Mouse (Mus musculus): Measurements from ENCODE around the gene Cdc6. TPM values are rescaled to one million over a fixed set of nuclear protein-coding genes. Genes with fewer than 3 reads are reported as not detected.
A peak's percentile ranks its signal among the peaks of the same experiment; 100 is the strongest.

Gene Cdc6
- polyA plus RNA-seq, 1 experiment from 2014 or later = 15.6 TPM

GRCm38 (mm10) chr11:98870791-98871190 is 36.8 kb upstream of the Cdc6 start:
- H3K4me2 ChIP-seq (ENCODE audit: low read length) = no peak overlapping the region
- ATAC-seq (ENCODE audit: insufficient number of reproducible peaks, insufficient read depth, low FRiP score, low read depth) = no peak
- H3K36me3 ChIP-seq (ENCODE audit: control insufficient read depth, insufficient read depth, low read length) = peaks cover 51% of the 10 kb centered on the region
- no peak overlapping the region for H3K27ac ChIP-seq (replicated peaks in 1 of 2; ENCODE audit: control insufficient read depth in 1 of 2, insufficient read depth in 1 of 2, low read depth in 2 of 2, low read length in 2 of 2)
- H3K4me3 ChIP-seq (ENCODE audit: control insufficient read depth in 1 of 2, insufficient read depth in 1 of 2, low read depth in 1 of 2, low read length in 2 of 2) = no peak overlapping the region
- no peak overlapping the region for H3K9ac ChIP-seq (ENCODE audit: low read length)
- WGBS = 74% methylated on average over 5 of the region's 5 CpGs
- H3K4me1 ChIP-seq (ENCODE audit: control insufficient read depth in 2 of 2, insufficient read depth in 2 of 2, low read length in 2 of 2) = peaks cover 4 to 25% of the 10 kb centered on the region in 2 experiments; a peak in 3 of 4 replicates
- H3K27me3 ChIP-seq (ENCODE audit: control insufficient read depth, insufficient read depth, low read length) = no peaks in the 10 kb centered on the region
- no peaks in the 10 kb centered on the region for H3K9me3 ChIP-seq (ENCODE audit: control insufficient read depth, low read length)

- H3K27ac ChIP-seq (replicated peaks in 1 of 2; ENCODE audit: control insufficient read depth in 1 of 2, insufficient read depth in 1 of 2, low read depth in 2 of 2, low read length in 2 of 2) = peak overlapping the region; percentile 62 to 73
- no peaks in the 10 kb centered on the region for H3K27me3 ChIP-seq (ENCODE audit: control insufficient read depth, insufficient read depth, low read length)
- H3K4me3 ChIP-seq (ENCODE audit: control insufficient read depth in 1 of 2, insufficient read depth in 1 of 2, low read depth in 1 of 2, low read length in 2 of 2) = no peak overlapping the region
- 52% methylated on average over 4 of the region's 4 CpGs for whole genome bisulfite sequencing
- H3K9ac ChIP-seq (ENCODE audit: low read length) = no peak overlapping the region
- peaks cover 4 to 25% of the 10 kb centered on the region in 2 experiments; a peak in 3 of 4 replicates for H3K4me1 ChIP-seq (ENCODE audit: control insufficient read depth in 2 of 2, insufficient read depth in 2 of 2, low read length in 2 of 2)
- H3K36me3 ChIP-seq (ENCODE audit: control insufficient read depth, insufficient read depth, low read length) = peaks cover 44% of the 10 kb centered on the region
- ATAC-seq (ENCODE audit: insufficient number of reproducible peaks, insufficient read depth, low FRiP score, low read depth) = no peak
- peak overlapping the region; percentile 3 for H3K4me2 ChIP-seq (ENCODE audit: low read length)
- H3K9me3 ChIP-seq (ENCODE audit: control insufficient read depth, low read length) = no peaks in the 10 kb centered on the region
These were observed 36.2 kb upstream of the Cdc6 start for GRCm38 (mm10) chr11:98871416-98871815.

- peak overlapping the region; percentile 62 to 73 for H3K27ac ChIP-seq (replicated peaks in 1 of 2; ENCODE audit: control insufficient read depth in 1 of 2, insufficient read depth in 1 of 2, low read depth in 2 of 2, low read length in 2 of 2)
- peak overlapping the region; percentile 3 for H3K4me2 ChIP-seq (ENCODE audit: low read length)
- H3K9ac ChIP-seq (ENCODE audit: low read length) = no peak overlapping the region; the same call in 1 of the 2 replicates
- H3K9me3 ChIP-seq (ENCODE audit: control insufficient read depth, low read length) = no peaks in the 10 kb centered on the region
- H3K36me3 ChIP-seq (ENCODE audit: control insufficient read depth, insufficient read depth, low read length) = peaks cover 39% of the 10 kb centered on the region
- no peak overlapping the region for H3K4me3 ChIP-seq (ENCODE audit: control insufficient read depth in 1 of 2, insufficient read depth in 1 of 2, low read depth in 1 of 2, low read length in 2 of 2)
- no peaks in the 10 kb centered on the region for H3K27me3 ChIP-seq (ENCODE audit: control insufficient read depth, insufficient read depth, low read length)
- peaks cover 4 to 25% of the 10 kb centered on the region in 2 experiments; a peak in 3 of 4 replicates for H3K4me1 ChIP-seq (ENCODE audit: control insufficient read depth in 2 of 2, insufficient read depth in 2 of 2, low read length in 2 of 2)
- ATAC-seq (ENCODE audit: insufficient number of reproducible peaks, insufficient read depth, low FRiP score, low read depth) = 0 out of 2 replicates have a peak, but pooled peaks have one; percentile 13
- 24% methylated on average over 4 of the region's 4 CpGs for WGBS
These were observed 35.6 kb upstream of the Cdc6 start for GRCm38 (mm10) chr11:98872040-98872439.

GRCm38 (mm10) chr11:98873900-98874299 is 33.7 kb upstream of the Cdc6 start:
- Histone ChIP-seq H3K27ac (replicated peaks in 1 of 2; ENCODE audit: control insufficient read depth in 1 of 2, insufficient read depth in 1 of 2, low read depth in 2 of 2, low read length in 2 of 2) (no peak overlapping the region), H3K27me3 (ENCODE audit: control insufficient read depth, insufficient read depth, low read length) (no peaks in the 10 kb centered on the region), H3K4me1 (ENCODE audit: control insufficient read depth in 2 of 2, insufficient read depth in 2 of 2, low read length in 2 of 2) (peaks cover 4 to 25% of the 10 kb centered on the region in 2 experiments; a peak in 3 of 4 replicates), H3K4me3 (ENCODE audit: control insufficient read depth in 1 of 2, insufficient read depth in 1 of 2, low read depth in 1 of 2, low read length in 2 of 2) (no peak overlapping the region), H3K9ac (ENCODE audit: low read length) (no peak overlapping the region), H3K9me3 (ENCODE audit: control insufficient read depth, low read length) (no peaks in the 10 kb centered on the region), H3K4me2 (ENCODE audit: low read length) (no peak overlapping the region), H3K36me3 (ENCODE audit: control insufficient read depth, insufficient read depth, low read length) (peaks cover 29% of the 10 kb centered on the region)
- WGBS = 62% methylated on average over 9 of the region's 9 CpGs
- ATAC-seq (ENCODE audit: insufficient number of reproducible peaks, insufficient read depth, low FRiP score, low read depth) = no peak

- Histone ChIP-seq H3K4me1 (ENCODE audit: control insufficient read depth in 2 of 2, insufficient read depth in 2 of 2, low read length in 2 of 2) (peaks cover 0 to 10% of the 10 kb centered on the region in 2 experiments; a peak in 2 of 4 replicates), H3K27me3 (ENCODE audit: control insufficient read depth, insufficient read depth, low read length) (no peaks in the 10 kb centered on the region), H3K4me2 (ENCODE audit: low read length) (no peak overlapping the region), H3K4me3 (ENCODE audit: control insufficient read depth in 1 of 2, insufficient read depth in 1 of 2, low read depth in 1 of 2, low read length in 2 of 2) (no peak overlapping the region), H3K36me3 (ENCODE audit: control insufficient read depth, insufficient read depth, low read length) (peaks cover 28% of the 10 kb centered on the region), H3K9me3 (ENCODE audit: control insufficient read depth, low read length) (no peaks in the 10 kb centered on the region), H3K27ac (replicated peaks in 1 of 2; ENCODE audit: control insufficient read depth in 1 of 2, insufficient read depth in 1 of 2, low read depth in 2 of 2, low read length in 2 of 2) (no peak overlapping the region), H3K9ac (ENCODE audit: low read length) (no peak overlapping the region)
- ATAC-seq (ENCODE audit: insufficient number of reproducible peaks, insufficient read depth, low FRiP score, low read depth) = no peak
- 85% methylated on average over 9 of the region's 9 CpGs for WGBS
These were observed 30.6 kb upstream of the Cdc6 start for GRCm38 (mm10) chr11:98877001-98877400.

GRCm38 (mm10) chr11:98887703-98888102 is 19.9 kb upstream of the Cdc6 start:
- Histone ChIP-seq H3K27ac (replicated peaks in 1 of 2; ENCODE audit: control insufficient read depth in 1 of 2, insufficient read depth in 1 of 2, low read depth in 2 of 2, low read length in 2 of 2) (no peak overlapping the region), H3K36me3 (ENCODE audit: control insufficient read depth, insufficient read depth, low read length) (peaks cover 71% of the 10 kb centered on the region), H3K4me1 (ENCODE audit: control insufficient read depth in 2 of 2, insufficient read depth in 2 of 2, low read length in 2 of 2) (no peaks in the 10 kb centered on the region), H3K9ac (ENCODE audit: low read length) (no peak overlapping the region), H3K4me3 (ENCODE audit: control insufficient read depth in 1 of 2, insufficient read depth in 1 of 2, low read depth in 1 of 2, low read length in 2 of 2) (no peak overlapping the region), H3K9me3 (ENCODE audit: control insufficient read depth, low read length) (no peaks in the 10 kb centered on the region), H3K27me3 (ENCODE audit: control insufficient read depth, insufficient read depth, low read length) (no peaks in the 10 kb centered on the region), H3K4me2 (ENCODE audit: low read length) (no peak overlapping the region)
- 97% methylated on average over 3 of the region's 3 CpGs for WGBS
- no peak for ATAC-seq (ENCODE audit: insufficient number of reproducible peaks, insufficient read depth, low FRiP score, low read depth)

- no peak overlapping the region for H3K27ac ChIP-seq (replicated peaks in 1 of 2; ENCODE audit: control insufficient read depth in 1 of 2, insufficient read depth in 1 of 2, low read depth in 2 of 2, low read length in 2 of 2)
- 93% methylated on average over 4 of the region's 4 CpGs for WGBS
- ATAC-seq (ENCODE audit: insufficient number of reproducible peaks, insufficient read depth, low FRiP score, low read depth) = no peak
- peaks cover 85% of the 10 kb centered on the region for H3K36me3 ChIP-seq (ENCODE audit: control insufficient read depth, insufficient read depth, low read length)
- no peak overlapping the region for H3K4me3 ChIP-seq (ENCODE audit: control insufficient read depth in 1 of 2, insufficient read depth in 1 of 2, low read depth in 1 of 2, low read length in 2 of 2)
- H3K9ac ChIP-seq (ENCODE audit: low read length) = no peak overlapping the region
- no peaks in the 10 kb centered on the region for H3K9me3 ChIP-seq (ENCODE audit: control insufficient read depth, low read length)
- no peak overlapping the region for H3K4me2 ChIP-seq (ENCODE audit: low read length)
- H3K4me1 ChIP-seq (ENCODE audit: control insufficient read depth in 2 of 2, insufficient read depth in 2 of 2, low read length in 2 of 2) = no peaks in the 10 kb centered on the region
- no peaks in the 10 kb centered on the region for H3K27me3 ChIP-seq (ENCODE audit: control insufficient read depth, insufficient read depth, low read length)
These were observed 18.5 kb upstream of the Cdc6 start for GRCm38 (mm10) chr11:98889077-98889476.

- H3K27ac ChIP-seq (replicated peaks in 1 of 2; ENCODE audit: control insufficient read depth in 1 of 2, insufficient read depth in 1 of 2, low read depth in 2 of 2, low read length in 2 of 2) = no peak overlapping the region
- H3K4me2 ChIP-seq (ENCODE audit: low read length) = no peak overlapping the region
- no peaks in the 10 kb centered on the region for H3K4me1 ChIP-seq (ENCODE audit: control insufficient read depth in 2 of 2, insufficient read depth in 2 of 2, low read length in 2 of 2)
- 76% methylated on average over 5 of the region's 5 CpGs for whole genome bisulfite sequencing
- H3K9me3 ChIP-seq (ENCODE audit: control insufficient read depth, low read length) = no peaks in the 10 kb centered on the region
- no peak for ATAC-seq (ENCODE audit: insufficient number of reproducible peaks, insufficient read depth, low FRiP score, low read depth)
- no peak overlapping the region for H3K9ac ChIP-seq (ENCODE audit: low read length)
- no peaks in the 10 kb centered on the region for H3K27me3 ChIP-seq (ENCODE audit: control insufficient read depth, insufficient read depth, low read length)
- no peak overlapping the region for H3K4me3 ChIP-seq (ENCODE audit: control insufficient read depth in 1 of 2, insufficient read depth in 1 of 2, low read depth in 1 of 2, low read length in 2 of 2)
- H3K36me3 ChIP-seq (ENCODE audit: control insufficient read depth, insufficient read depth, low read length) = peaks cover 91% of the 10 kb centered on the region
These were observed 17.6 kb upstream of the Cdc6 start for GRCm38 (mm10) chr11:98889977-98890376.
